Mouse (Mus musculus): Measurements from ENCODE around the gene Snapc1. TPM values are rescaled to one million over a fixed set of nuclear protein-coding genes. Genes with fewer than 3 reads are reported as not detected.

Gene Snapc1
- polyA plus RNA-seq, 1 experiment from 2014 or later, result 15.2 TPM

GRCm38 (mm10) chr12:73953420-73954186, 10.7 kb upstream of the Snapc1 start:
- Histone ChIP-seq H3K27ac (0 out of 2 replicates have a peak overlapping the region, but pooled peaks have one; percentile 45), H3K4me3 (peak overlapping the region; percentile 47), H3K27me3 (no peaks in the 10 kb centered on the region), H3K4me1 (replicated peaks) (peaks cover 28% of the 10 kb centered on the region), H3K4me2 (peak overlapping the region; percentile 69), H3K36me3 (no peaks in the 10 kb centered on the region), H3K9ac (peak overlapping the region; percentile 42), H3K9me3 (replicated peaks) (no peaks in the 10 kb centered on the region)
- no peak for ATAC-seq (replicated peaks; ENCODE audit: insufficient number of reproducible peaks, insufficient read depth, low FRiP score, low read depth)
- 30% methylated on average over 14 of the region's 14 CpGs for WGBS

GRCm38 (mm10) chr12:73954785-73955184, 9.5 kb upstream of the Snapc1 start:
- Histone ChIP-seq H3K9me3 (replicated peaks) (no peaks in the 10 kb centered on the region), H3K9ac (no peak overlapping the region), H3K27ac (no peak overlapping the region), H3K27me3 (no peaks in the 10 kb centered on the region), H3K4me3 (no peak overlapping the region), H3K4me2 (no peak overlapping the region), H3K36me3 (no peaks in the 10 kb centered on the region), H3K4me1 (replicated peaks) (peaks cover 22% of the 10 kb centered on the region)
- ATAC-seq (replicated peaks; ENCODE audit: insufficient number of reproducible peaks, insufficient read depth, low FRiP score, low read depth), result no peak
- WGBS, result 42% methylated on average over 5 of the region's 5 CpGs

- 88% methylated on average over 3 of the region's 3 CpGs for WGBS
These were observed 6.6 kb upstream of the Snapc1 start for GRCm38 (mm10) chr12:73957676-73958075.

GRCm38 (mm10) chr12:73958830-73959229, 5.5 kb upstream of the Snapc1 start:
- WGBS, result 80% methylated on average over 2 of the region's 2 CpGs
- ATAC-seq (replicated peaks; ENCODE audit: insufficient number of reproducible peaks, insufficient read depth, low FRiP score, low read depth), result no peak
- no peak overlapping the region for H3K9ac ChIP-seq
- H3K4me3 ChIP-seq, result no peak overlapping the region
- no peaks in the 10 kb centered on the region for H3K36me3 ChIP-seq
- no peaks in the 10 kb centered on the region for H3K9me3 ChIP-seq (replicated peaks)
- no peak overlapping the region for H3K4me2 ChIP-seq
- no peaks in the 10 kb centered on the region for H3K27me3 ChIP-seq
- H3K4me1 ChIP-seq (replicated peaks), result peaks cover 10% of the 10 kb centered on the region
- no peak overlapping the region for H3K27ac ChIP-seq

More at GRCm38 (mm10) chr12:73957676-73958075, 6.6 kb upstream of the Snapc1 start:
- Histone ChIP-seq H3K9me3 (replicated peaks) (no peaks in the 10 kb centered on the region), H3K4me3 (no peak overlapping the region), H3K9ac (no peak overlapping the region), H3K4me1 (replicated peaks) (peaks cover 18% of the 10 kb centered on the region), H3K36me3 (no peaks in the 10 kb centered on the region), H3K4me2 (no peak overlapping the region), H3K27ac (no peak overlapping the region), H3K27me3 (no peaks in the 10 kb centered on the region)
- ATAC-seq (replicated peaks; ENCODE audit: insufficient number of reproducible peaks, insufficient read depth, low FRiP score, low read depth), result no peak

GRCm38 (mm10) chr12:73969142-73969541, 4.9 kb downstream of the Snapc1 start:
- 95% methylated on average over 8 of the region's 8 CpGs for WGBS
- no peaks in the 10 kb centered on the region for H3K27me3 ChIP-seq
- ATAC-seq (replicated peaks; ENCODE audit: insufficient number of reproducible peaks, insufficient read depth, low FRiP score, low read depth), result no peak
- H3K4me1 ChIP-seq (replicated peaks), result peaks cover 7% of the 10 kb centered on the region
- no peak overlapping the region for H3K4me2 ChIP-seq
- H3K4me3 ChIP-seq, result no peak overlapping the region
- peaks cover 58% of the 10 kb centered on the region for H3K36me3 ChIP-seq
- H3K27ac ChIP-seq, result no peak overlapping the region
- 0 out of 2 replicates have a peak, but pooled peaks cover 6% of the 10 kb centered on the region for H3K9me3 ChIP-seq (replicated peaks)
- H3K9ac ChIP-seq, result no peak overlapping the region

- no peak for ATAC-seq (replicated peaks; ENCODE audit: insufficient number of reproducible peaks, insufficient read depth, low FRiP score, low read depth)
- H3K36me3 ChIP-seq, result peaks cover 76% of the 10 kb centered on the region
These were observed 10.3 kb downstream of the Snapc1 start for GRCm38 (mm10) chr12:73974584-73974983.

GRCm38 (mm10) chr12:73978144-73978543, 13.9 kb downstream of the Snapc1 start:
- no peak for ATAC-seq (replicated peaks; ENCODE audit: insufficient number of reproducible peaks, insufficient read depth, low FRiP score, low read depth)
- WGBS, result 84% methylated on average over 3 of the region's 3 CpGs
- no peak overlapping the region for H3K4me3 ChIP-seq
- H3K27me3 ChIP-seq, result no peaks in the 10 kb centered on the region
- peaks cover 53% of the 10 kb centered on the region for H3K36me3 ChIP-seq
- no peak overlapping the region for H3K9ac ChIP-seq
- no peaks in the 10 kb centered on the region for H3K9me3 ChIP-seq (replicated peaks)
- H3K4me2 ChIP-seq, result no peak overlapping the region
- H3K4me1 ChIP-seq (replicated peaks), result peaks cover 8% of the 10 kb centered on the region
- H3K27ac ChIP-seq, result no peak overlapping the region

More at GRCm38 (mm10) chr12:73974584-73974983, 10.3 kb downstream of the Snapc1 start:
- H3K4me3 ChIP-seq, result no peak overlapping the region
- H3K27ac ChIP-seq, result no peak overlapping the region
- no peaks in the 10 kb centered on the region for H3K4me1 ChIP-seq (replicated peaks)
- 0 out of 2 replicates have a peak, but pooled peaks cover 6% of the 10 kb centered on the region for H3K9me3 ChIP-seq (replicated peaks)
- no peaks in the 10 kb centered on the region for H3K27me3 ChIP-seq
- no peak overlapping the region for H3K4me2 ChIP-seq
- no peak overlapping the region for H3K9ac ChIP-seq
- 78% methylated on average over 6 of the region's 6 CpGs for WGBS

- peaks cover 8% of the 10 kb centered on the region for H3K4me1 ChIP-seq (replicated peaks)
- H3K36me3 ChIP-seq, result peaks cover 48% of the 10 kb centered on the region
- no peak overlapping the region for H3K4me3 ChIP-seq
- no peak overlapping the region for H3K27ac ChIP-seq
- no peaks in the 10 kb centered on the region for H3K9me3 ChIP-seq (replicated peaks)
- 85% methylated on average over 5 of the region's 5 CpGs for WGBS
- H3K4me2 ChIP-seq, result no peak overlapping the region
- no peak overlapping the region for H3K9ac ChIP-seq
- no peaks in the 10 kb centered on the region for H3K27me3 ChIP-seq
- no peak for ATAC-seq (replicated peaks; ENCODE audit: insufficient number of reproducible peaks, insufficient read depth, low FRiP score, low read depth)
These were observed 15.4 kb downstream of the Snapc1 start for GRCm38 (mm10) chr12:73979667-73980066.

- H3K36me3 ChIP-seq, result peaks cover 41% of the 10 kb centered on the region
- H3K9me3 ChIP-seq (replicated peaks), result no peaks in the 10 kb centered on the region
- no peak overlapping the region for H3K27ac ChIP-seq
- peaks cover 8% of the 10 kb centered on the region for H3K4me1 ChIP-seq (replicated peaks)
- WGBS, result 31% methylated on average over 14 of the region's 14 CpGs
- H3K4me2 ChIP-seq, result no peak overlapping the region
- no peak overlapping the region for H3K4me3 ChIP-seq
- ATAC-seq (replicated peaks; ENCODE audit: insufficient number of reproducible peaks, insufficient read depth, low FRiP score, low read depth), result peak; percentile 83
- H3K27me3 ChIP-seq, result no peaks in the 10 kb centered on the region
- H3K9ac ChIP-seq, result no peak overlapping the region
These were observed 18.3 kb downstream of the Snapc1 start for GRCm38 (mm10) chr12:73982533-73982932.

GRCm38 (mm10) chr12:73986299-73986698, 22.0 kb downstream of the Snapc1 start:
- H3K9me3 ChIP-seq (replicated peaks), result no peaks in the 10 kb centered on the region
- WGBS, result 81% methylated on average over 7 of the region's 7 CpGs
- H3K4me1 ChIP-seq (replicated peaks), result peaks cover 10% of the 10 kb centered on the region
- ATAC-seq (replicated peaks; ENCODE audit: insufficient number of reproducible peaks, insufficient read depth, low FRiP score, low read depth), result no peak
- no peak overlapping the region for H3K9ac ChIP-seq
- H3K27me3 ChIP-seq, result no peaks in the 10 kb centered on the region
- no peak overlapping the region for H3K4me2 ChIP-seq
- no peak overlapping the region for H3K4me3 ChIP-seq
- H3K36me3 ChIP-seq, result peaks cover 13% of the 10 kb centered on the region
- no peak overlapping the region for H3K27ac ChIP-seq

GRCm38 (mm10) chr12:73988393-73989008, 24.2 kb downstream of the Snapc1 start:
- WGBS, result 83% methylated on average over 4 of the region's 4 CpGs

More at GRCm38 (mm10) chr12:73988393-73989008, 24.2 kb downstream of the Snapc1 start:
- no peak overlapping the region for H3K27ac ChIP-seq
- no peak for ATAC-seq (replicated peaks; ENCODE audit: insufficient number of reproducible peaks, insufficient read depth, low FRiP score, low read depth)
- no peaks in the 10 kb centered on the region for H3K27me3 ChIP-seq
- peaks cover 13% of the 10 kb centered on the region for H3K36me3 ChIP-seq
- 0 out of 2 replicates have a peak, but pooled peaks cover 2% of the 10 kb centered on the region for H3K4me1 ChIP-seq (replicated peaks)
- no peaks in the 10 kb centered on the region for H3K9me3 ChIP-seq (replicated peaks)
- H3K4me2 ChIP-seq, result no peak overlapping the region
- H3K4me3 ChIP-seq, result no peak overlapping the region
- no peak overlapping the region for H3K9ac ChIP-seq
